Mouse (Mus musculus) megakaryocyte, adult 5-6 weeks (primary cell): ENCODE data around the gene Gm6710. TPM values are rescaled to one million over a fixed set of nuclear protein-coding genes. Genes with fewer than 3 reads are reported as not detected.

Experiments used
- ATAC-seq: 2 replicates; pipeline ENCODE4 v1.8.0; 2016; ENCODE audit warnings: mild to moderate bottlenecking, inconsistent platforms; ENCODE audit not compliant: poor library complexity, severe bottlenecking
- total RNA-seq, 2 experiments: library from RNA; stranded (forward) in 1 of 2; stranded (reverse) in 1 of 2; fragments of 153-499, 151-499 nt in 1 of 2; fragments of 221-1000, 200-1000 nt in 1 of 2; gene quantifications; 2 replicates each; pipeline versions ENCODE4 v1.2.3 to v1.2.4; 2015 to 2017

Gene Gm6710
- total RNA-seq (2015) (4.8 and 5.0 TPM in 2 replicates), total RNA-seq (2017) (0.84 and 2.1 TPM in 2 replicates)

- ATAC-seq: peak; percentile 70
Measured at GRCm38 (mm10) chr2:175869024-175869423, at the start of gene Gm6710. TSS of gene Gm6710 (plus strand) at chr2:175869219.

Other genes with a start within 250 kb of the Gm6710 start
- gene Gm11007, start 225.2 kb upstream of the Gm6710 start, total RNA-seq (2015): not detected in 2 replicates
- not detected in 2 replicates for gene Gm11007, start 225.2 kb upstream of the Gm6710 start, total RNA-seq (2017)
- 0.98 and 6.1 TPM in 2 replicates for gene Zfp969, start 165.6 kb upstream of the Gm6710 start, total RNA-seq (2015)
- gene Zfp969, start 165.6 kb upstream of the Gm6710 start, total RNA-seq (2017): 15.7 TPM in 1 of 2 replicates, not detected in the other
- gene Gm2007, start 127.7 kb upstream of the Gm6710 start, total RNA-seq (2015): not detected in 2 replicates
- not detected in 2 replicates for gene Gm2007, start 127.7 kb upstream of the Gm6710 start, total RNA-seq (2017)
- 6.5 and 9.0 TPM in 2 replicates for gene Gm14288, start 68.1 kb upstream of the Gm6710 start, total RNA-seq (2015)
- 3.5 and 6.8 TPM in 2 replicates for gene Gm14288, start 68.1 kb upstream of the Gm6710 start, total RNA-seq (2017)
- 3.1 and 4.2 TPM in 2 replicates for gene Zfp966, start 61.9 kb downstream of the Gm6710 start, total RNA-seq (2015)
- gene Zfp966, start 61.9 kb downstream of the Gm6710 start, total RNA-seq (2017): 5.9 and 6.0 TPM in 2 replicates
- gene Gm2026, start 96.1 kb downstream of the Gm6710 start, total RNA-seq (2015): 9.9 and 13.1 TPM in 2 replicates
- gene Gm2026, start 96.1 kb downstream of the Gm6710 start, total RNA-seq (2017): 0.49 and 8.3 TPM in 2 replicates